Mouse (Mus musculus): Measurements from ENCODE around the gene Phka2. TPM values are rescaled to one million over a fixed set of nuclear protein-coding genes. Genes with fewer than 3 reads are reported as not detected.

Phka2 gene
- polyA plus RNA-seq (2017; shearing (Covaris generic)): 15.5 TPM

GRCm38 (mm10) chrX:160502048-160503041 lies at the start of gene Phka2:
TSS of gene Phka2 (plus strand) at chrX:160502166.

Other genes starting within 250 kb of the Phka2 start
- gene Adgrg2, start 111.5 kb upstream of the Phka2 start, polyA plus RNA-seq (2017; shearing (Covaris generic)): not detected
- not detected for gene Ppef1, start 233.6 kb downstream of the Phka2 start, polyA plus RNA-seq (2017; shearing (Covaris generic))

Measured in effector memory CD4-positive, alpha-beta T cell, adult 5 months (primary cell).